Mouse (Mus musculus) forebrain, postnatal 0 days (tissue): ENCODE data around the gene Ndufb4. TPM values are rescaled to one million over a fixed set of nuclear protein-coding genes. Genes with fewer than 3 reads are reported as not detected.

ENCODE experiments used
- ATAC-seq: fragments of 200-750 bp; cut with Nextera tagmentation; 2 replicates; pipeline ENCODE4 v1.8.0; 2017; ENCODE audit warnings: mild to moderate bottlenecking, moderate library complexity
- DNase-seq: peaks from one replicate; pipeline ENCODE4 v3.0.0-alpha.2; 2015
- H3K27ac ChIP-seq: fragments of 300-500 bp; sonication (generic); 2 replicates; pipeline ENCODE4 v1.5.1; 2014; ENCODE audit warnings: low read depth, mild to moderate bottlenecking, antibody characterized with exemption, low read length, moderate library complexity, mixed read lengths
- H3K27me3 ChIP-seq: fragments of 300-500 bp; sonication (generic); 2 replicates; pipeline ENCODE4 v1.6.1; 2014; ENCODE audit warnings: mild to moderate bottlenecking, low read length, mixed read lengths; ENCODE audit not compliant: insufficient read depth
- H3K36me3 ChIP-seq: fragments of 300-500 bp; sonication (generic); 2 replicates; pipeline ENCODE4 v1.6.1; 2014; ENCODE audit warnings: mild to moderate bottlenecking, moderate library complexity; ENCODE audit not compliant: insufficient read depth
- H3K4me1 ChIP-seq: fragments of 300-500 bp; sonication (generic); 2 replicates; pipeline ENCODE4 v1.6.1; 2014; ENCODE audit warnings: antibody characterized with exemption; ENCODE audit not compliant: insufficient read depth
- H3K4me2 ChIP-seq: fragments of 300-500 bp; sonication (generic); 2 replicates; pipeline ENCODE4 v1.6.1; 2014; ENCODE audit warnings: low read depth, mild to moderate bottlenecking, moderate library complexity
- H3K4me3 ChIP-seq: fragments of 300-500 bp; sonication (generic); 2 replicates; pipeline ENCODE4 v1.5.1; 2014; ENCODE audit warnings: low read depth, low read length, mixed read lengths
- H3K9ac ChIP-seq: fragments of 300-500 bp; sonication (generic); 2 replicates; pipeline ENCODE4 v1.6.1; 2014; ENCODE audit warnings: mild to moderate bottlenecking
- H3K9me3 ChIP-seq: fragments of 300-500 bp; sonication (generic); 2 replicates; pipeline ENCODE4 v1.6.1; 2016; ENCODE audit warnings: low read length
- CTCF ChIP-seq: sonication (generic); IDR thresholded peaks from 2 replicates; pipeline ENCODE4 v1.5.1; 2016; ENCODE audit warnings: antibody characterized with exemption, control low read depth, low read depth
- WGBS: fragments of 180-500 bp; shearing (Covaris S2); extraction: QIAGEN DNeasy Blood & Tissue Kit; methylation state at CpG from one replicate; pipeline ENCODE4 v1.1.7; 2014; 5-methylcytosine and 5-hydroxymethylcytosine counted together
- polyA plus RNA-seq: library from polyadenylated mRNA; unstranded; fragments of >200 nt; fragmentation: Nextera tagmentation; extraction: Ambion mirVana; gene quantifications from 2 replicates; pipeline ENCODE4 v1.2.1, GENCODE M21; 2015
- total RNA-seq: library from RNA; depleted of rRNA; stranded (reverse); fragments of >200 nt; gene quantifications from 2 replicates; pipeline ENCODE4 v1.2.3, GENCODE M21; 2014

Gene Ndufb4
- total and polyA plus RNA-seq, 2 experiments from 2014 or later: 33.9 to 79.1 TPM

- Histone ChIP-seq H3K4me3 (no peak overlapping the region), H3K4me2 (no peak overlapping the region), H3K27ac (no peak overlapping the region), H3K36me3 (no peaks in the 10 kb centered on the region), H3K4me1 (no peaks in the 10 kb centered on the region), H3K9me3 (no peaks in the 10 kb centered on the region), H3K27me3 (no peaks in the 10 kb centered on the region), H3K9ac (no peak overlapping the region)
- no peak for TF ChIP-seq CTCF
- DNase-seq (no peak), ATAC-seq (no peak)
- WGBS: 35% methylated on average over 5 of the region's 5 CpGs
These were observed 31.3 kb downstream of the Ndufb4 start for GRCm38 (mm10) chr16:37622919-37623318.

GRCm38 (mm10) chr16:37622403-37622802 lies 31.9 kb downstream of the Ndufb4 start:
- H3K27ac ChIP-seq: no peak overlapping the region

GRCm38 (mm10) chr16:37617695-37618094 lies 36.6 kb downstream of the Ndufb4 start:
- 33% methylated on average over 3 of the region's 3 CpGs for WGBS
- ATAC-seq (no peak; the same call in 1 of the 2 replicates), DNase-seq (no peak)
- Histone ChIP-seq H3K27me3 (no peaks in the 10 kb centered on the region), H3K27ac (peak overlapping the region; percentile 45), H3K9me3 (no peaks in the 10 kb centered on the region), H3K4me3 (no peak overlapping the region), H3K9ac (no peak overlapping the region), H3K4me1 (no peaks in the 10 kb centered on the region), H3K36me3 (no peaks in the 10 kb centered on the region), H3K4me2 (no peak overlapping the region)
- no peak for TF ChIP-seq CTCF

More at GRCm38 (mm10) chr16:37622403-37622802, 31.9 kb downstream of the Ndufb4 start:
- TF ChIP-seq CTCF: no peak
- DNase-seq (no peak), ATAC-seq (no peak)
- H3K9ac ChIP-seq: no peak overlapping the region
- no peaks in the 10 kb centered on the region for H3K27me3 ChIP-seq
- no peaks in the 10 kb centered on the region for H3K9me3 ChIP-seq
- H3K4me1 ChIP-seq: no peaks in the 10 kb centered on the region
- no peaks in the 10 kb centered on the region for H3K36me3 ChIP-seq
- no peak overlapping the region for H3K4me2 ChIP-seq
- 52% methylated on average over 3 of the region's 3 CpGs for WGBS
- no peak overlapping the region for H3K4me3 ChIP-seq

DNA sequence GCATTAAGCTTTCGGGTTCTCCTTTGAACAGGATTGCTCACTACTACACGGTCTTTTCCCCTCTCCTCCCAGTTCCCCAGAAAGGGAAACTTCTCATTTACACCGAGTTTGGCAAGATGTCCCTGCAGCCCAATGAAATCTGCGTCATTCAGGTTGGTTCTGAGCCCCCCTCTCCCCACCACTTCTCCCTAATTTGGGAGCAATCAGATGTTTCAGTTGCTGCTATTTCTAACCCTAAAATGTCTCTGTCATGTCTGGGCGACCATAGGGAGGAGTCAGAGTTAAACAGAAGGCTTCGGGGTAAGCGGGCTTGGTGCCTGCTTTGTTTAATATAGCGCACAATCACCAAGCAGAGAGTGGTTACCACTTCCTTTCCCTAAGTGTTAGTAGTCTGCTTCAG lies 38.1 kb downstream of the Ndufb4 start:
- Histone ChIP-seq H3K9ac (0 out of 2 replicates have a peak overlapping the region, but pooled peaks have one; percentile 2), H3K4me1 (no peaks in the 10 kb centered on the region), H3K27ac (no peak overlapping the region), H3K4me3 (no peak overlapping the region), H3K9me3 (no peaks in the 10 kb centered on the region), H3K4me2 (no peak overlapping the region), H3K36me3 (no peaks in the 10 kb centered on the region), H3K27me3 (no peaks in the 10 kb centered on the region)
- no peak for TF ChIP-seq CTCF
- no peak for ATAC-seq
- no peak for DNase-seq
- 70% methylated on average over 8 of the region's 8 CpGs for WGBS

- Histone ChIP-seq H3K9me3 (no peaks in the 10 kb centered on the region), H3K9ac (no peak overlapping the region), H3K4me2 (no peak overlapping the region), H3K27ac (no peak overlapping the region), H3K4me3 (no peak overlapping the region), H3K4me1 (no peaks in the 10 kb centered on the region), H3K27me3 (no peaks in the 10 kb centered on the region), H3K36me3 (no peaks in the 10 kb centered on the region)
- no peak for DNase-seq
- ATAC-seq: no peak
- 67% methylated on average over 8 of the region's 8 CpGs for WGBS
- TF ChIP-seq CTCF: no peak
These were observed 38.8 kb downstream of the Ndufb4 start for GRCm38 (mm10) chr16:37615429-37615828.

GRCm38 (mm10) chr16:37614540-37614939 lies 39.7 kb downstream of the Ndufb4 start:
- H3K27me3 ChIP-seq: no peaks in the 10 kb centered on the region
- no peak overlapping the region for H3K9ac ChIP-seq
- 89% methylated on average over 9 of the region's 9 CpGs for WGBS
- no peak overlapping the region for H3K4me3 ChIP-seq
- H3K27ac ChIP-seq: no peak overlapping the region
- no peak overlapping the region for H3K4me2 ChIP-seq
- no peaks in the 10 kb centered on the region for H3K4me1 ChIP-seq
- ATAC-seq: no peak
- TF ChIP-seq CTCF: no peak
- DNase-seq: no peak
- H3K36me3 ChIP-seq: no peaks in the 10 kb centered on the region
- no peaks in the 10 kb centered on the region for H3K9me3 ChIP-seq

DNA sequence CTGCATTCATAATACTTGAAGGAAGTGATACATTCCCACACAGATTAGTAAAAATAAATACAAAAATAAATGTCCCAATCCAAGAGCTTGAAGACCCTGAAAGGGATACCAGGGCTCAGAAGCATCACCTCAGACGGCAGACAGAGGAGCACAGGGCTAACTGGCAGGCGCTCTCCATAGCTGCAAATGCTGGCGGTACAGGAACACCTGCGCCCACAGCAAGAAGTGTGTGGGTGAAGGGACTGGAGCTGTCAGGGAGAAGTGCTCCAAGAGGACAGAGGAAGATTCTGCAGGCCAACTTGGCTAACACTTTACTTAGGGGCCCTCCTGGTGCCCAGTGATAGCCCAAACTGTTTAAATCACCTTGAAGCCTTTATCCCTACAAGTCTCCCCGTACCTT lies 42.2 kb downstream of the Ndufb4 start:
- TF ChIP-seq CTCF: no peak

More for the DNA sequence above, 42.2 kb downstream of the Ndufb4 start:
- Histone ChIP-seq H3K9me3 (no peaks in the 10 kb centered on the region), H3K9ac (no peak overlapping the region), H3K27ac (no peak overlapping the region), H3K4me1 (no peaks in the 10 kb centered on the region), H3K36me3 (no peaks in the 10 kb centered on the region), H3K27me3 (no peaks in the 10 kb centered on the region), H3K4me3 (no peak overlapping the region), H3K4me2 (no peak overlapping the region)
- WGBS: 90% methylated on average over 5 of the region's 5 CpGs
- DNase-seq (no peak), ATAC-seq (no peak)
